Mouse (Mus musculus) C2C12 (cell line): ENCODE measurements around the gene Col23a1.

Experiments used
- CTCF ChIP-seq: IDR thresholded peaks from one replicate; pipeline ENCODE4 v1.5.1; 2011; ENCODE audit not compliant: control insufficient read depth, insufficient read depth, insufficient read length
- FOSL1 ChIP-seq: IDR thresholded peaks from one replicate; pipeline ENCODE4 v1.8.0; 2011; ENCODE audit warnings: mild to moderate bottlenecking, low read length; ENCODE audit not compliant: poor library complexity, insufficient read depth, severe bottlenecking
- MAX ChIP-seq: IDR thresholded peaks from one replicate; pipeline ENCODE4 v1.6.1; 2011; ENCODE audit warnings: mild to moderate bottlenecking, control low read depth

- TF ChIP-seq CTCF, result no peak
- TF ChIP-seq FOSL1, result no peak
- no peak for TF ChIP-seq MAX
These were observed 233.5 kb downstream of the Col23a1 start for GRCm38 (mm10) chr11:51523215-51523614.
